Mouse (Mus musculus) liver, embryonic 15.5 days (tissue): ENCODE measurements around the gene Sh3gl1. TPM values are rescaled to one million over a fixed set of nuclear protein-coding genes. Genes with fewer than 3 reads are reported as not detected.
"Not testable (repeated sequence)": the region's sequence is repeated elsewhere in the genome, so short reads cannot be mapped to it uniquely, and the experiment has no call there.

ENCODE experiments used
- ATAC-seq: fragments of 200-750 bp; cut with Nextera tagmentation; 2 replicates; pipeline ENCODE4 v1.8.0; 2017; ENCODE audit warnings: moderate number of reproducible peaks, mild to moderate bottlenecking, moderate library complexity; ENCODE audit not compliant: insufficient read depth
- H3K27ac ChIP-seq: fragments of 300-500 bp; sonication (generic); replicated peaks from 2 replicates; pipeline ENCODE4 v1.5.1; 2015; ENCODE audit warnings: mild to moderate bottlenecking, inconsistent platforms
- H3K27me3 ChIP-seq: fragments of 300-500 bp; sonication (generic); 2 replicates; pipeline ENCODE4 v1.6.1; 2015; ENCODE audit warnings: mild to moderate bottlenecking, inconsistent platforms
- H3K36me3 ChIP-seq: fragments of 300-500 bp; sonication (generic); replicated peaks from 2 replicates; pipeline ENCODE4 v1.6.1; 2015; ENCODE audit warnings: moderate library complexity, mild to moderate bottlenecking, inconsistent platforms
- H3K4me1 ChIP-seq: fragments of 300-500 bp; sonication (generic); replicated peaks from 2 replicates; pipeline ENCODE4 v1.6.1; 2015; ENCODE audit warnings: inconsistent platforms
- H3K4me2 ChIP-seq: fragments of 300-500 bp; sonication (generic); 2 replicates; pipeline ENCODE4 v1.6.1; 2015; ENCODE audit warnings: moderate library complexity, mild to moderate bottlenecking, inconsistent platforms
- H3K4me3 ChIP-seq: fragments of 300-500 bp; sonication (generic); replicated peaks from 2 replicates; pipeline ENCODE4 v1.5.1; 2015; ENCODE audit warnings: mild to moderate bottlenecking, inconsistent platforms
- H3K9ac ChIP-seq: fragments of 300-500 bp; sonication (generic); 2 replicates; pipeline ENCODE4 v1.6.1; 2015; ENCODE audit warnings: moderate library complexity, mild to moderate bottlenecking, inconsistent platforms
- H3K9me3 ChIP-seq: fragments of 300-500 bp; sonication (generic); replicated peaks from 2 replicates; pipeline ENCODE4 v1.6.1; 2016; ENCODE audit warnings: inconsistent platforms
- WGBS: fragments of 180-500 bp; shearing (Covaris S2); methylation state at CpG from one replicate; pipeline ENCODE4 v1.1.7; 2015; ENCODE audit warnings: mixed read lengths; ENCODE audit not compliant: insufficient replicate concordance; 5-methylcytosine and 5-hydroxymethylcytosine counted together
- polyA plus RNA-seq: library from polyadenylated mRNA; unstranded; fragments of >200 nt; fragmentation: Nextera tagmentation; extraction: Ambion mirVana; gene quantifications from 2 replicates; pipeline ENCODE4 v1.2.1, GENCODE M21; 2015

Sh3gl1 gene
- polyA plus RNA-seq, result 44.0 and 50.7 TPM in 2 replicates

DNA sequence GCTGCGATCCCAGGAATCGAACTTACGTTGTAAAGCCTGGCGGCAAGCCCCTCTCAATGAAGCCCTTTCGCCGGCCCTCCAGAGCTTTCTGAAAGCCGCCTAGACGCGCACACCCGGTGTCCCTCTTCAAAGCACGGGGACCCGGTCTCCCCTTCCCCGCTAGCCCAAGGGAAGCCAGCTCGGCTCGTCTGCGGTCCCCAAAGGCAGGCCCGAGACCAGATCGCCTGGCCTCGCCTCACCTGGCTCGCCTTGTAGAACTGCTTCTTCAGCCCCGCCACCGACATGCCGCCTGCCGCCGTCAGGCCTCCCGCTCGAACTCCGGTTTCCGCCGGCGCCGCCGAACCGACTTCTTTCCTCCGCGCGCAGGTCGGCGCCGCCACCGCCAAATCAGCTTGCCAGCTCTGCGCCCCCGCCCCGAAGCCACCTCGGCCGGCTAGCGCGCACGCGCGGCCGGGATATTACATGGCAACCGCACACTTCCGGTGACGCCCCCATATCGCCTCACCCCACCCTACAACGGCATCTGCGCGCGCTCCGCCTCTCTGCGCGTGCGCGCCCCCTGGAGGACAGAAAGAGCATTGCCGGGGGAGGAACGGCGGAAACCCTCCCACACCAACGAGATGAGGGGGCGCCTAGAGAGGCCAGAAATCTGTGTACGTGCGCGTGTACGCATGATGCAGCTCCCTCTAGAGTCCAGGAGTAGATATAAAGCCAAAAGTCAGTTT is at the start of gene Sh3gl1:
TSS of gene Sh3gl1 (minus strand) at position 460 of the 725 bp plus-strand sequence.
- Histone ChIP-seq H3K27me3 (no peaks in the 10 kb centered on the region), H3K4me1 (peaks cover 63% of the 10 kb centered on the region), H3K9ac (peak within 1 kb of the TSS; percentile 97), H3K36me3 (peaks cover 22% of the 10 kb centered on the region; the same call in 1 of the 2 replicates), H3K27ac (peak within 1 kb of the TSS; percentile 92), H3K4me2 (peak within 1 kb of the TSS; percentile 71), H3K4me3 (peak within 1 kb of the TSS; percentile 91), H3K9me3 (no peaks in the 10 kb centered on the region)
- peak; percentile 88 for ATAC-seq
- under 1% methylated on average over 74 of the region's 74 CpGs for WGBS

DNA sequence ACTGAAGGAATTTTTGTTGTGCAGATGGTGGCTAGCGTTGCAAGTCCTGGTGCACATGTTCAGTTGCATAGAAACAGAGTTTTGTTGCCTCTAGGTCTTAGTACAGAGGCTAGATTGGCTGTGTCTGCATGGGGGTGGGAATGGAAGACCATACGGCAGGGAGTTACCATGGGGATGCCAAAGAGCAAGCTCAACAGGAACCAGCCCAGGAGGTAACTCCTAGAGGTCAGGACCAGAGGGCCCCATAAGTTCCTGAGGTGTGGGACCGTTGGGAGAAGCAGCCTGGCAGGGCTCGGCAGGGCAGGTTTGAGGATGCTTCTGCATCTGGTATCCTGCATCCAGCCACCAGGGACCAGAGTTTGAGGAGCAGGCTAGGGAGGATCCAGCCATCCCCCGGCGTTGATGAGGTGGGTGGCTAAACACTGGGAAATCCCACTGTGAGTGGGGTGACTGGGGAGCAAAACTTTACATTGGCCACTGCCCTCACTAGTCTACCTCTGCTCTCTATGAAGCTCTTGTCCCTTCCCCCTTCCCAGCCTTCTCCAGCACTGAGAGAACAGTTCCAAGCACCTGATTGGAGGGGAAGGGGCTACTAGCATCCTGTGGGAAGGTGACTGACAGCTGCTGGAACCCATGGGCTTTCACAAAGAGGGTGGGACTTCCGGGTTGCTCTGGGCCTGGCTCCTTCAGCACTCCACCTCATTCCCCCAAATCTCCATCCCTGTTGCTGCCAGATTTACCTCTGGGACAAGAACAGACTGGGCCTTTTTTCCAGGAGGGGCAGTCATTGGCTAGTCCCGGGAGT is 44.5 kb upstream of the Sh3gl1 start:
- Histone ChIP-seq H3K9ac (peak overlapping the region; percentile 91), H3K4me3 (peak overlapping the region; percentile 81), H3K27ac (0 out of 2 replicates have a peak overlapping the region, but pooled peaks have one; percentile 7), H3K27me3 (no peaks in the 10 kb centered on the region), H3K9me3 (no peaks in the 10 kb centered on the region), H3K4me1 (peaks cover 39% of the 10 kb centered on the region), H3K4me2 (peak overlapping the region; percentile 99), H3K36me3 (peaks cover 20% of the 10 kb centered on the region)
- no peak for ATAC-seq
- WGBS, result 17% methylated on average over 8 of the region's 8 CpGs

DNA sequence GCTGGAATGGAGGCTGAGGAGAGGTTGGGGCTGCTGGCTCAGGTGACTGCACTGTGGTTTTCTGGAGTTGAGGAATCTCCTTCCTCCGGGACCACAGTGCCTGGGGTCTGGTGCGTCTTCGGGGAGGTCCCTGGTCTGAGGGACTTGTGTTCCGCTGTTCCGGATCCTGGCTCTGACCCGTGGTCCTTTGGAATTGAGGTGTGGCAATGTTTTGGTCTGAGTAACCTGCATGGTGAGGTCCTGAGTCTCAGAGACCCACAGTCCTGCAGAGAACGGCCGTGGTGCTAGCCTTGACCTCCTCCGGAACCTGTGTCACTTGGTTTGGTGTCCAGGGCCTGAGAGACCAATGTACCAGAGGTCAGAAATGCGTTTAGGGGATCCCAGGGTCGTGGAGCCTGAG is 43.5 kb upstream of the Sh3gl1 start:
- peaks cover 49% of the 10 kb centered on the region for H3K4me1 ChIP-seq
- H3K36me3 ChIP-seq, result peaks cover 20% of the 10 kb centered on the region
- peak overlapping the region; percentile 99 for H3K4me2 ChIP-seq
- no peak for ATAC-seq
- H3K27me3 ChIP-seq, result no peaks in the 10 kb centered on the region
- H3K4me3 ChIP-seq, result peak overlapping the region; percentile 81
- no peaks in the 10 kb centered on the region for H3K9me3 ChIP-seq
- peak overlapping the region; percentile 91 for H3K9ac ChIP-seq
- WGBS, result under 1% methylated on average over 11 of the region's 11 CpGs
- peak overlapping the region; percentile 82 for H3K27ac ChIP-seq

DNA sequence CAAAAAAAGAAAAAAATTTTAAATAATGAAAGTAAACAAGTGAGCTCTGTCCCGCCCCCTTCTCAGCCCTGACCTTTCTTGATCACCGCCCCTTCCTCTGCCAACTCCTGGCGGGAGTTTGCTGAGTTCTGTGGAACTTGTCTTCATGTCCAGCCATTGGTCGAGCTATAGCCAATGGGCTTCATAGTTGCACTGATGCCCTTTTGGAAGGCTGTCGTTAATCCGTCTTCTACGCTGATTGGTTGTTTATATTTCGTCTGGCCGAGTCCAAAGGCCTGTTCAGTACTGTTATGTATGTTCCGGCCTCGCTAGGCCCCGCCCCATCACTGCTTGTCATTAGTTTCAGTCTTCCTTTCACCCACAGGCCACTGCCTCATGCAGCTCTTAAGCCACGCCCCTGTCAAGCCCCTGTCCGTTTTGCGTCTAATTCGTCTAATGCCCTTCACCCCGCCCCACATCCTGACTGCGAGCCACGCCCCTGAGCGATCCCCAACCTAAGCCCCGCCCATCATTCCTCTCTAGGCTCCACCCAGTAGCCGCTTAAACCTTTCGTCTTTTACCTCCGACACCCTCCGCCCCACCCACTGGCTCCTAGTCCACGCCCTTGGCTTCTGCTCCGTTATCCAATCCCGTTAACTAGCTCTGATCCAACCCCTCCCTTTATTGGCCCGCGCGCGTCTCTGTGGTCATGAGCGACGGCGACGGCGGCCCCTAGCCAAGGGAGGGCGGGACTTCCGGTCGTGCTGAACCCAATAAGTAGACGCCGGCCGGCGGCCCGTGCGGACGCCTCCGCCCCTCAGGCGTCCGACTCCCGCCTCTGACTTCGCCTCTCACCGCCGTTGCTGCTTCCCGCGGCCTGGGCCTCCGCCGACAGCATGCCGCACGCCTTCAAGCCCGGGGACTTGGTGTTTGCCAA is 42.7 kb upstream of the Sh3gl1 start, which contains the start of gene Hdgfl2:
TSS of gene Hdgfl2 (plus strand) at position 755 of the 916 bp plus-strand sequence.
- under 1% methylated on average over 61 of the region's 61 CpGs for WGBS
- peak within 1 kb of the TSS; percentile 91 for H3K9ac ChIP-seq

DNA sequence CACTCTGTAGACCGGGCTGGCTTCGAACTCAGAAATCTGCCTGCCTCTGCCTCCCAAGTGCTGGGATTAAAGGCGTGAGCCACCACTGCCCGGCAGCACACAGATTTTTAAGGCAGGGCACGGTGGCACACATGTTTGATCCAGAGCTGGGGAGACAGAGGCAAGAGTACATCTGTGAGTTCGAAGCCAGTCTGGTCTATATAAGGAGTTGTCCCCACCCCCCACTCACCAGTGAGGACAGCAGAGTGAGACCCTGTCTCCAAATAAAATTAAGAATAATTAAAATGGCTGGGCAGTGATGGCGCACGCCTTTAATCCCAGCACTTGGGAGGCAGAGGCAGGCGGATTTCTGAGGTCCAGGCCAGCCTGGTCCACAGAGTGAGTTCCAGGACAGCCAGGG is 41.9 kb upstream of the Sh3gl1 start:
- Histone ChIP-seq H3K36me3 (peaks cover 15% of the 10 kb centered on the region), H3K4me2 (peak overlapping the region; percentile 99), H3K4me1 (peaks cover 62% of the 10 kb centered on the region), H3K27ac (peak overlapping the region; percentile 84), H3K4me3 (peak overlapping the region; percentile 81)
- not testable (repeated sequence) for ATAC-seq, H3K9ac ChIP-seq, H3K27me3 ChIP-seq, H3K9me3 ChIP-seq
- WGBS, result 55% methylated on average over 9 of the region's 9 CpGs

More for the DNA sequence above, 42.7 kb upstream of the Sh3gl1 start, which contains the start of gene Hdgfl2:
- Histone ChIP-seq H3K9me3 (no peaks in the 10 kb centered on the region), H3K4me2 (peak within 1 kb of the TSS; percentile 99), H3K27me3 (no peaks in the 10 kb centered on the region), H3K4me3 (peak within 1 kb of the TSS; percentile 81), H3K4me1 (peaks cover 55% of the 10 kb centered on the region), H3K36me3 (peaks cover 20% of the 10 kb centered on the region), H3K27ac (peak within 1 kb of the TSS; percentile 84)
- ATAC-seq, result peak; percentile 90

DNA sequence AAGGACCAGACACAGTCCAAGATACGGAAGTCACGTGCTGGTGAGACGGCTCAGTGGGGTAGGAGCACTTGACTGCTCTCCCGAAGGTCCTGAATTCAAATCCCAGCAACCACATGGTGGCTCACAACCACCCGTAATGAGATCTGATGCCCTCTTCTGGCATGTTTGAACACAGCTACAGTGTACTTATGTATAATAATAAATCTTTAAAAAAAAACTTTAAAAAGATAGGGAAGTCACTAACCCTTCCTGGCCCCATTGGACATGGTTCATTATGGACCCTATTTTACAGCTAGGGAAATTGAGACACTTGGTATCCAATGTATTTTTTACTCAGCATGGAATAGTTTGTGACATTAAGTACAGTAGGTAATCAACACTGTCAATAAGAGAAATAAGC is 41.1 kb upstream of the Sh3gl1 start:
- H3K27ac ChIP-seq, result no peak overlapping the region
- peaks cover 60% of the 10 kb centered on the region for H3K4me1 ChIP-seq
- H3K9ac ChIP-seq, result no peak overlapping the region
- no peak overlapping the region for H3K4me3 ChIP-seq
- H3K36me3 ChIP-seq, result peaks cover 9% of the 10 kb centered on the region
- no peak for ATAC-seq
- no peaks in the 10 kb centered on the region for H3K9me3 ChIP-seq
- WGBS, result 73% methylated on average over 5 of the region's 5 CpGs
- no peak overlapping the region for H3K4me2 ChIP-seq
- H3K27me3 ChIP-seq, result no peaks in the 10 kb centered on the region

DNA sequence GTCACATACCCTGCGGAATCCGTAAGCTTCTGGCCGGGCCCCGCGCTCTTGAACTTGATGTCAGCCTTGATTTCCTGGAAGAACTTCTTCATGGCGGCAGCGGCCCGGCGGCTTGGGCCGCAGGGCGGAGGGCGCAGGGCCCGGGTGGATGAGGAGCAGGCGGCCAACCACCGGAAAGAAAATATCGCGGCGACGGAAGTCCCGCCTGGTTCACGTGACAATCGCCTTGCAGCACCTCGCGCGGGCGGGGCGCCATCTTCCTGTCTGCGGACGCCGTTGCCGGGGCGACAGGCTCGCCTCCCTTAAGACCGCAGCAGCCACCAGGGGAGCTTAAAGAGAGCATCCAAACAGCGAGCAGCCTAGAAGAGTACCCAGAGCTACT is 38.4 kb upstream of the Sh3gl1 start, which contains the start of gene Ubxn6:
TSS of gene Ubxn6 (minus strand) at position 202 of the 382 bp plus-strand sequence.
- peak; percentile 11 for ATAC-seq
- Histone ChIP-seq H3K36me3 (peaks cover 29% of the 10 kb centered on the region), H3K4me1 (peaks cover 33% of the 10 kb centered on the region), H3K27me3 (no peaks in the 10 kb centered on the region), H3K27ac (peak within 1 kb of the TSS; percentile 98), H3K9me3 (no peaks in the 10 kb centered on the region), H3K4me2 (peak within 1 kb of the TSS; percentile 93), H3K4me3 (peak within 1 kb of the TSS; percentile 78), H3K9ac (peak within 1 kb of the TSS; percentile 70)
- WGBS, result under 1% methylated on average over 35 of the region's 35 CpGs

DNA sequence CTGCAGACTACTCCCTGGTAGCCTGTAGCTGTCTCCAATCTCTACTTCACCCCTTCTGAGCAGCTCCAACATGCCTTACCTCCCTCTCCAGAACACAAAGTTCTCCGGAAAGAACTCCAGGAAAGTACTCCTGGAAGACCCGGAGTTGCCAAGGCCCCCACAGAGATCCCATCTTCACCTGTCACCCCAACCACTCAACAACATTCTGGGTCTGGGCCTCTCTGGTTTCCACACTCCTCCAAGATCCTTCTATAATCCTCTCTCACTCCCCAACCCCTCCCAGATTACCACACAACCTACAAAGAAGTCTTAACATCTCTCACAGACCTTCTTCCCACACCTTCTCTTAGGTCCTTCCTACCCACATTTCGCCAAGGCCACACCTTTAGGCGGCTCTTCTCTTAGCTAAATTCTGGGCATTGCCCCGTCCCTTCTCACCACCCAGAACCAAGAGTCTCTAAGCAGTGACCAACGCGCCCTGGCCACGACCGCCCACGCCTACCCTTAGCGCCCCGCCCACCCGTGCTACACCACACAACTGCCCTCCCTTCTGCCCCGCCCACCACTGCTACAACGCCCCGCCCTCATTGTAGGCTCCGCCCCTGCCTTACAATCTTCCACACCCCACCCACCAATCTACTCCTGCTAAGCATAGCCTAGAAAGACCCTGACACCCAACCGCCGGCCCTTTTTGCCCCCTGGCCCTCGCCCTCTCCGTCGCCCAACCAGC is 37.8 kb upstream of the Sh3gl1 start:
- Histone ChIP-seq H3K9ac (peak overlapping the region; percentile 70), H3K4me3 (peak overlapping the region; percentile 78), H3K4me1 (peaks cover 31% of the 10 kb centered on the region), H3K27ac (peak overlapping the region; percentile 98), H3K27me3 (no peaks in the 10 kb centered on the region), H3K36me3 (peaks cover 34% of the 10 kb centered on the region), H3K9me3 (no peaks in the 10 kb centered on the region), H3K4me2 (peak overlapping the region; percentile 93)
- peak; percentile 9 for ATAC-seq
- WGBS, result 9% methylated on average over 22 of the region's 22 CpGs

DNA sequence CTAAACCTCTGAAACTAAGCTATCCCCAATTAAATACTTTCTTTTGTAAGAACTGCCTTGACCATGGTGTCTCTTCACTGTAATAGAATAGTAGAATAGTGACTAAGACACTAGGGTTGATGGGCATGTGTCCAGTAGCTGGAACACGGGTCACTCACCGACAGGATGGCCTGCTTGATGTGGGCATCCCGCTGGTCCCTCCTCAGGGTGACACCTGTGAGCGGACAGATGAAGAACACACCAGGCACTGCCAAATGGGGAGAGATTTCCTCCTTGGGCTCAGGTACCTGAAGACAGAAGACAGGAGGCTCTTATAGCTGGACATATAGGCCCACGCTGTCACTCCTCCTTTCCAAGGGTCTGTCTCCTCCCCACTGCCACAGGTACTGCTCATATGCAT is 35.8 kb upstream of the Sh3gl1 start:
- H3K4me2 ChIP-seq, result no peak overlapping the region
- H3K27me3 ChIP-seq, result no peaks in the 10 kb centered on the region
- peaks cover 24% of the 10 kb centered on the region for H3K4me1 ChIP-seq
- 83% methylated on average over 5 of the region's 5 CpGs for WGBS
- H3K4me3 ChIP-seq, result no peak overlapping the region
- H3K27ac ChIP-seq, result no peak overlapping the region
- peaks cover 54% of the 10 kb centered on the region for H3K36me3 ChIP-seq
- no peak for ATAC-seq
- H3K9me3 ChIP-seq, result no peaks in the 10 kb centered on the region
- H3K9ac ChIP-seq, result no peak overlapping the region

DNA sequence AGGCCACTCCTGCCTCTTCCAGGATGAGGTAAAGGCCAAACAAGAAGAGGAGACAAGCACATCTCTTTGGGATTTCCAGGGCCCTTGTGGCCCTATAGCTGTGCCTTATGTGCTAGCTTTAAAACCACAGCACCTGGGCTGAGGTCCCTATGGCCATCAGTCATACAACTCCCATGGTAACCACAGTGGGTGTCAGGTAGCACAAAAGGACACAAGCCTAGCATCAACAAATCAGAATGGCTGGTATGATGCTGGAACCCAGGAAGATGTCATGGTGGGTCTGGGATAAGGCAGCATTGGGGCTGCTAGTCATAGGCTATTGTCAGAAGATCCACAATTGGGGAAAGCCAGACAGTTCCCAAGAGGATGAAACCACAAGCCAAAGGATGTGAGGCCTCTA is 34.7 kb upstream of the Sh3gl1 start:
- Histone ChIP-seq H3K9ac (no peak overlapping the region), H3K27me3 (no peaks in the 10 kb centered on the region), H3K4me2 (no peak overlapping the region), H3K27ac (no peak overlapping the region), H3K36me3 (peaks cover 66% of the 10 kb centered on the region), H3K4me3 (no peak overlapping the region), H3K4me1 (peaks cover 24% of the 10 kb centered on the region), H3K9me3 (no peaks in the 10 kb centered on the region)
- no peak for ATAC-seq
